Mouse (Mus musculus) hindlimb bud, embryonic 11.5 days (tissue): Measurements from ENCODE around the gene Nup153.

Experiments
- DNase-seq: peaks from one replicate; pipeline ENCODE4 v3.0.0-alpha.2; 2012; ENCODE audit warnings: low read depth, low spot score; ENCODE audit errors: extremely low spot score

The Nup153 gene

DNA sequence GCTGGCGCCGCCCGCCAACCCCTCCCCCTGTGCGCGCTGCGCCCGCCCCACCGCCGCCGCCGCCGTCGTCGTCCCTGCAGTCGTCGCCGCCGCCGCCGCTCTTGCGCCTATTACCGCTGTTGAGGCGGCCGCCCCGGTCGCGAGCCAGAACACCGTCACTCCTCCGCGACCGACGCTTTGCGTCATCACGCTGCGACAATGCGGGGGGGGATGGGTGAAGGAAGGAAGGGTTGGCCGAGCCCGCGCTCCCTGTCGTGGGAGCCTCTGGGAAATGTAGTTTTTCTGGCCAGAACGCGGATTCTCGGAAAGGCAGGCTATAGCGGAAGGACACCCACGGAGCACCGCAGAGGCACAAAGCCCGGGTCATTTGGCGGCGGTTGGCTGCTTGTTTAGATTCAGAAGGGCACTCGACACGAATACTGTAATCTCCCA, at the start of gene Nup153:
TSS of gene Nup153 (minus strand) at position 104 of the 432 bp plus-strand sequence.
- peak; percentile 99 for DNase-seq

DNA sequence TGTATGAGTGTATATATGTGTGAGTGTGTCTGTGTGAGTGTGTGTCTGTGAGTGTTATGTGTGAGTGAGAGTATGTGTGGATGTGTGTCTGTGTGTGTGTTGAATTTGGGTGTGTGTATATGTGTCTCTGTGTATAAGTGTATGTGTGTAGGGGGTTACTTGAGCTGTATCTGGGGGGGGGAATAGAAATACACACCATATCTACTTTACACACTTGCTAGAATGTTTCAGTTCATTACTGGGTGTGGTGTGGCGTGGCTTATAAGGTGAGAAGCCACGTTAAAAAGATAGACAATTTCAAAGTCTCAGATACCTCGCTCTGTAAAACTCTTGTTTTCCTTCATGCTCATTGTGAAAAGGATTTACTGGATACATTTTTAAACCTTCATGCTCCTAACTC, 49.7 kb upstream of the Nup153 start:
- no peak for DNase-seq

DNA sequence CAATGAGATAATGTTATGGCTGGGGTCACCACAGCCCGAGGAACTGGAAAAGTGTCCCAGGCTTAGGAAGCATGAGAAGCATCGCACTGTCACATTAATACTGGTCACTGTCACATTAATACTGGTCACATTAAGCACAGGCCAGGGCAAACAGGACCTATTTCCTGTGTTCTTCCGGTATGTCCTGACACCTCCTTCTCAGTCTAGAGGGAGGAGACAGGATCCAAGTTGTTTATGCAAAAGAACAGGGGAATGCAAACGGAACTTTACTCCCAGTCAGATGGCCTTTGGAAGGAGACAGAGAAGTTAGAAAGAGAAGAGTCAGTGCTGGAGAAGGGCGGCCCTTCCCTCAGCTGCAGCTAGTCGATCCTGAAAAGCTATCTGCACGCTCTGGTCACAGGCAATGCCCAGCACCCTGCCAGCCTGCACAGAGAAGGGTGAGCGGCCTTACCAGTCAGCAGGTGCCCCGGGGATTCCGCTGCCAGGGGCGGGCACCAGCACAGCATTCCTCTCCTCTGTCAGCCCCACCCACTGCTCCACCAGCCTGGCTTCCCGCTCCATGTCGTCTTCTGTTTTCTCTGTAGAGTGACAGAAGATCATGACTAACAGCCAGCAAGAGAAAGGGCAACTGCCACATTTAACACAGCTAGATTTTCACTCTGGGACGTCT, 49.0 kb upstream of the Nup153 start:
- DNase-seq = no peak

DNA sequence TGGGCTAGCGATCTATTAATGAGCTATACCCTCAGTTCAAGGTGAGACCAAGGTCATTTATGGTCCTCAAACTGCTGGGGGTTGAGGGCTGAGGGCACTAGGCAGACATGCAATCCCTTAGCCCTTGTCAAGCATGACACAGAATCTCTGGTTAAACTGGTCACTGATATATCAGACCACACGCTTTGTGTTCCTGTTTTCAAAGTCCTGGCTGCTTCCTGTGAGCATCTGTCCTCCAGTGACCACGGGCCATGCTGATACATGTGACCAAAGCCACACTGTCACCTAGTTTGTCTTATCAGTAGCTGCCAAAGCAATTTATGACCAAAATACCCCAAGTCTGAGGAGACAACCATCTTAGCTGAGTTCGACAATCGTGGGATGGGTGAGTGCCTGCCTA, 47.3 kb upstream of the Nup153 start:
- no peak for DNase-seq

DNA sequence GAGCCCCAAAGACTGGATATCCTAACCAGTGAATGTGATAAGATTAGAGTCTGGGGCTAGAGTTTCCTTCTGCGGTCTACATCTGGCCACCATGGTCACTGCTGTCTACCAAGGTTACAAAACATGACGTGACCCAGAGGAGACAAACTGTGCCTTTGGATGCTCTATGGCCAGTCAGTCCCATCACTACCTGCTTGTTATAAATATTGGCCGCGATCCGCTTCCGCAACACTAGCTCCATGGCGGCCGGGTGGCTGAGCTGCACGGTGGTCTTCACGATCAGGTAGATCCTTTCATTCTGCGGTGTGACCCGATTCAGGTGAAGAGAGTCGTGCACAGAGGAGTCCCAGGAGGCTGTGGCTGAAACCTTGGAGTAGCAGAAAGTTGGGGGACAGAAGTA, 44.8 kb upstream of the Nup153 start:
- DNase-seq = no peak

DNA sequence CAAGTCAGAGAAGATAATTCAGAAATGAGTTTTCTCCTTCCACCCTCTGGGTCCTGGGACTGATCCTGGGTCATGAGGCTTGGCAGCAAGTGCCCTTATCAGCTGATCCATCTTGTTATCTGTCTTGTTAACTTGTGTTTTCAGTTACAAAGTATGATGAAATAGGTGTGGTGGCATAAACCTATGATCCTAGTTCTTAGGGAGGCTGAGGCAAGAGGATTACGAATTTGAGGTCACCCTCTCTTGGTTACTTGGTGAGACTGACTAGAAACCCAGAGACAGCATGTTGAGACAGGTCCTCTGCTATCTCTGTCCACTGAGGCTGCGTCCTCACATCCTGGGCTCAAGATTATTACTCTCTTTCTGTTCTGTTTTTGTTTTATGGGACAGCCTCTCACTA, 37.6 kb upstream of the Nup153 start:
- no peak for DNase-seq

DNA sequence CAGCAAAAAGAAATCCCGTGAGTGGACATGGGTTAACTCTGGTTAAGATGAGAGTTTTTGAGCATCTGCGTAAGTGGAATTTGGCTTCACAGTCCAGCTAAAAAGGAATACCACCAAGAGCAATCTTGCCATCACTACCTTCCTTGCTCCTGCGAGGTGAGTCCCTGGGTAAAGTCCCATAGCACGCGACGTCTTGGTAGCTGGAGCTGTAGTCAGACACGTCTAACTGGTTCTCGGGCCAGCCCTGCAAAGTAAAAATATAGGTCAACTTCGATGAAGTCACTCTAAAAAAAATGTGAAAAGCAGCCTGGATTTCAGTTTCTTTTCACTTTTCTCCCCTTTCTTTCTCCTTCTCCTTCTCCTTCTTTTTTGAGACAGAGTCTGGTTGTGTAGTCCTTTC, 35.5 kb upstream of the Nup153 start:
- DNase-seq = no peak

DNA sequence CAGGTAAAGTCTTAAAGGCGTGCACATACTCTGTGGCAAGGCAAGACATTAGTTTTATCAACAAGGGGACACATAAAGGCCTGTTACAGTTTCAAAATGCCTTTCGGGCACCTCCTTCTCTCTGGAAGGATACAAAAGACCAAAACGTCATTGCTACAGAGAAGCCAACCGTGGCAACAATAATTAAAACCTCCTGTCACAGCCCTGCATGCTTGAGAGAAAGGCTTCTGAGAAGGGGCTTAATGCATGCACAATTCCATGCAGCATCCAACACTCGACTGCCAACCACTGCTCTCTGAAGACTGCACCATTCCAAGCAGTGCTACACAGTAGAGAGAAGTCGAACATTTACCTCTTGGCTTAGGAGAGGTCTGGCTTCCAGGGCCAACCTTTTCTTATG, 33.2 kb upstream of the Nup153 start:
- no peak for DNase-seq

DNA sequence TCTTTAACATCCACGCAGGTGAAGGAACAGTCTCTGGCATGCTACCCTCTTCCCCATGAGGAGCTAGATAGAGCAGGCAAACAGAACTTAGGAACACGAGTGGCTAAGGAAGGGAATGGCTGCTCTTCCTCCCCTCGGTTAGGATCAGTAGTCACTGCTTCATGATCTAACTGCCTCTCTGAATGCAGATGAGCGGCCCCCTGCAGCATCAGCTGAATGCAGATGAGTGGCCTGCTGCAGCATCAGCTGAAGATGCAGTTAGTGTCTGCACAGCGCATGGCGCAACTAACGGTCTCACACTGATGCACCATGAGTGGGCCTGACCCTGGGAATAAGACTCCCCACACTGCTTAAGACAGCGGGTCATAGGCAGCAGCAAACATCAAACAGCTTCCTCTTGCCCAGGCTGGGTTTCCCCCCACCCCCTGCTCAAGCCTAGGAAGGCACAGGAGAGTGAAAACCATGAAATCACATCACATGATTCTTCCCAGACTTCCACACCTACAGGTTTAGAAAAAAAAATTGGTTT, 31.6 kb upstream of the Nup153 start:
- DNase-seq = no peak

DNA sequence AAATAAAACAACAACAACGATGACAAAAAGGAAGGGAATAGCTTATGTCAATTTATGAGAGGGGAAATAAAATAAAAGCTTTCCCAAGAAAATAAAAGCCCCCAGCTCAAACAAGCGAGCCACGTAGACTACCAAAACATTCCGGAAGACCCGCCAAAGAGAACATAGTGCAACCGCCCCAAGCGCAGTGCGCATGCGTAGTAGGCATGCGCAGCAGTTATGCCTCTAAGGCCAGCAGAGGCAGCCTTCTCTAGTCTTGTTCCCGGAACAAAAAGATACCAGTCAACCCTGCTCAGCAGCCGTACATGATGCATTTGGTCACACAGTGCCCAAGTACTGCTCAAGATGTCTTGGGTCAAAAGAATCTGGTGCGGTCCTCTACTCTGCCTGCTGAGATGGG, 30.9 kb upstream of the Nup153 start:
- DNase-seq = no peak

DNA sequence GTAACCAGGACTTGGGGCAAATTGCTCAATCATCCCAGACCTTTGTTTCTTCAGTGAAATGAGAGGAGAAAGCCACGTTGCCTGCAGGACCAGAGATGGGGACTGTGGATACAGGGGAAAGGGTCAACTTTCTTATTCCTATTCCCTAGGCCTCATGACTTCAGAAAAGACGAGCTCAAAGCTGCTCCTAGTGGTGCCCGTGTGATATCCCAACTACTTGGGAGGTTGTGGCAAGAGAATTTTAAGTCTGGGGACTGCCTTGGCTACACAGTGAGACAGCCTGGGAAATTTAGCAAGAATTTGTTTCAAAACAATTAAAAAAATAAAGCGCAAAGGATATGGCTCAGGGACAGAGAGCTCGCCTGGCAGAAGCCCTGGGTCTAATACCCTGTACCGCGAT, 30.2 kb upstream of the Nup153 start:
- DNase-seq = no peak

DNA sequence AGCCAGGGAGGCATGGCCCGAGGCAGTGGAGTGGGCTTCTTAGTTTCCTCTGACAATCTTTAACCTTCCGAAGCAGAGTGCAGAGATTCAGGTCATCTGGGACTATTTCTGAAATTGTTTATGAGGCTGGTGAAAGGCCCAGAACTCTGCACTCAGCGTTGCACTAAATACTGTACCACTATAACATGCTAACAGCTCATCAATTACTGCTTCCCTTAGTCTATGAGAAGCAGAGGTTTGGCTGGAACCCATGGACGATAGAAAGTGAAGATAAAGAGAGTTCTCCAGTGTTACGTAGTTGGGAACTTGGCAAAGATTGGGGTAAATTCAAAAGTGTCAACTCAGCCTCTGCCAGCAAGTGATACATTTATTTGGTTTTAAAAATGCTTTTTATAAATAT, 25.6 kb upstream of the Nup153 start:
- DNase-seq = no peak

DNA sequence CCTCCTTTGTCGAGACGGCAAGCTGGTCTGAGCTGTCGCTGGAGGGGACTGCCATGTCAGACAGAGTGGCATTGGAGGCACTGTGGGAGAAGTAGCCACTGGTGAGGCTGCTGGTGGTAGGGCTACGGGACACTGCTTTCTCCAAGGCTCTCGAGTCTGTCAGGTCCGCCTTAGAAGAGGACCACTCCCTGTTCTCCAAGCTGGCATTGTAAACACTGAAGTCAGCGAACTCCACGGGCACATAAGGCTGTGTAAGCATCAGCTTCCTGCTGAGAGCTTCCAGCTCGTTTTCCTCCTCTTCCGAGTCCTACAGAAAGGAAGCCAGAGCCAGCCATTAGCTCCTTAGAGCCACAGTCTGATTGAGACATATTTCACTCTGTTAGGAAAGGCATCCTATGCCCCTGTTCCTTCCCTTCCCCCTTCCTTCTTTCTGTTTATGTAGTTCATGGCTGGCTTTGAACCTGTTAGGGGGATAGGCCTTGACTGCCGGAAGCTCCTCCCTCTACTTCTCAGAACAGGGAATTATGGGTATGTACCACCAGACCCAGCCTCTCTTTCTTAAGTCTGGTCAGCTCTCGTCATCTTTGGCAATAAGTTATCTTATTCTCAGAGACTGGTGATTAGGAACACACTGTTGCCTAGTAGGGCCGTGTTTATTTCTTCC, 25.0 kb upstream of the Nup153 start:
- no peak for DNase-seq

DNA sequence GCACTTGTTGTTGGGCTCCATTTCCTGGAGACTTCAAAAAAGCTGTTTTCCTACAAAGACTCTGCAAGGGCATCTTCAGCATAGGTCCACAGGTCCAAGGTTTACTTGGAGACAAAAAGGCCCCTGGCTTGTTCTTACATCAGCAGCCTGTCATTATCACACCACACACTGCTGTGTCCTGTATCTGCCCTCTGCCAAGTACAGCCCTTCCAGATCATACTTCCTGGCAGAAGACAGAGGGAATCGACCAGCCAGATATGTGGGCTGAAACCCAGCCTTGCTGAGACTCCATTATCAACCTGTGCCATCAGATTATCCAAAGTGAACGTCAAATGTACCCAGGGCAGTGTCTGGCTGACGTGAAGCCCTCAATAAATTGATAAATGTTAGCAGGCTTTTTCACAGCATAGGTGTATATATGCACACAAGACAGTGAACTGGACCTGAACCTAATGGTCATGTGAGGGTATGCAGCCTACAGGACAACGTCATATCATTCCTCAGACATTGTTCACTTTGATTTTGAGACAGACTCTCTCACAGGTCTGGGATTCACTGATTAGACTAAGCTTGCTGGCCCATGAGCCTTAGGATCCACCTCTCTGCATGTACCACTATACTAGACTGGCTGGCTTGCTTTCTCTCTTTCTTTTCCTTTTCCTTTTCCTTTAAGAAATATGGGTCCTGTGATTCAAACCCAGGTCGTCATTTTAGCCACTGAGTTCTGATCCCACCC, 20.6 kb upstream of the Nup153 start:
- no peak for DNase-seq

DNA sequence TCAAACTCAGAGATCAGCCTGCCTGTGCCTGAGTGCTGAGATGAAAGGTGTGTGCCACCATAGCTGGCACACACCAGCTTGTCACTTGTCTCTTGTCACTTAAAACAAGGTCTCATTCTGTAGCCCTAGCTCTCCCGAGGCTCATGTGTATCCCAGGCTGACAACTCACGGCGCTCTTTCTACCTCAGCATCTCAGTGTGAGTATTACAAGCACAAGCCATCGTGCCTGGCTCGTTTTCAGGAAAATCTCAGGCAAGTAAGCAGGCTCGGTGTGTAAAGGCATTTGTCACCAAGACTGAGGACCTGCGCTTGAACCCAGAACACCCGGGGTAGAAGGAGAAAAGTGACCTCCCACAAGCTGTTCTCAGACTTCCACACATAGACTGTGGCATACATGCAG, 16.1 kb upstream of the Nup153 start:
- DNase-seq = no peak

DNA sequence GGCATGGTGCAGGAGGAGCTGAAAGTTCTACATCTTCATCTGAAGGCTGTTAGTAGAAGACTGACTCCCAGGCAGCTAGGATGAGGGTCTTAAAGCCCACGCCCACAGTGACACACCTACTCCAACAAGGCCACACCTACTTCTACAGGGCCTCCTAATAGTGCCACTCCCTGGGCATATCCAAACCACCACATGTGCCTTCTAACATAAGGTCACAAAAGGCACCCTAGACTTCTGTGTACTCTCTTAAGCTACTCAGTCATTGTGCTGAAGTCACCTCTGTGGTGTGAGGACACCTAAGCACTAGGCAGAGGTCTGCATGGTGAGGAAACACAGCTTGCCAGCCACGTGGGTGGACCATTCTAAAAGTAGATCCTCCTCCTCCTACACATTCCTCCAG, 14.6 kb upstream of the Nup153 start:
- DNase-seq = no peak

DNA sequence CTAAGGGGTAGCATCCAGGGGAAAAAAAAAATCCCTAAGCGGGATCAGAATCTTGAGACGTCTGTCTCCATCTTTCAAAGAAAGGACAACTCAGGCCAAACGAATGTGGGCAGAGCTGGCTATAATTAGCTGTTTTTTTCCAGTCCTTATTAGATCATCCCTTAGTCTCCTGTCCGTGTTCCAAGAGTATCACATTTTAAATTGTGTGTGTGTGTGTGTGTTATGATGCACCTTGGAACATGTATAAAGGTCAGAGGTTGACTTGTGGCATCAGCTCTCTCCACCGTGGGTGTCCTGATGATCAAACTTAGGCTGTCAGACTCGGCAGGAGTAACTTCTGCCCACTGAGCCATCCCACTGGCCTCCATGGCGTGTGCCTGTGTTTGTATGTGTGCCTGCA, 11.7 kb upstream of the Nup153 start:
- no peak for DNase-seq

DNA sequence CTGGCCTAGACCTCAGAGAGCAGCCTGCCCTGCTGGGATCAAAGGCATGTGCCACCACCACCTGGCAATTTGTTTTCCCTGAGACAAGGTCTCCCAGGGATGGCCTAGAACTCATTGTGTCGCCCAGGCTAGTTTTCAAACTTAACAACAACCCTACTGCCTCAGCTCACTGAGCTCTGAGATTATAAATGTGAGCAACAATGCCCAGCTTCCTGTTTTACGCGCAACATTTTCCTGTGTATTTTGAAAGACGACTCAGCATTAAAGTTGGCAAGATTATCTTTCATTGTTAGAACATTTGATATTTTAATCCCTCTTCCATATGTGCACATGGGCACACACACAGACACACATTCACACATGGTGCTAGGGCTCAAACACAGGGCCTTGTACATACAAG, 9.7 kb upstream of the Nup153 start:
- DNase-seq = no peak

DNA sequence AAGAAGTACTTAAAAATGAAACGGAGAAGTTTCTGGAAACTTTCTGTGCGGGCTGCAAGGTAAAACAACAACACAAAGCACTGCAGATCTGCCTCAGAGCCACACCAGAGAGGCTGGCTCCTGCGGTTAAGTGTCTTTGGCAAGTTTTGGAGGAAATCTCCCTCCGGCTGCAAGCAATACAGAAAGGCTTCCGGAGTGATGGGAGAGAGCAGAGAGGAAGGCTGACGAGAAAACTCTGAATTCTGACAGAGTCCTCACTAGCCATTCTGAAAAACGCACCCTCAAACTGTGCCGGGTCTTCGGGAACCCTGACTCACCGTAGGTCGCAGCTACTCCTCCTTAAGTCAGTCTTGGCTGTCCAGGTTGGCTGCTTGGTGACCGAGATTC, 8.7 kb upstream of the Nup153 start:
- DNase-seq = no peak

DNA sequence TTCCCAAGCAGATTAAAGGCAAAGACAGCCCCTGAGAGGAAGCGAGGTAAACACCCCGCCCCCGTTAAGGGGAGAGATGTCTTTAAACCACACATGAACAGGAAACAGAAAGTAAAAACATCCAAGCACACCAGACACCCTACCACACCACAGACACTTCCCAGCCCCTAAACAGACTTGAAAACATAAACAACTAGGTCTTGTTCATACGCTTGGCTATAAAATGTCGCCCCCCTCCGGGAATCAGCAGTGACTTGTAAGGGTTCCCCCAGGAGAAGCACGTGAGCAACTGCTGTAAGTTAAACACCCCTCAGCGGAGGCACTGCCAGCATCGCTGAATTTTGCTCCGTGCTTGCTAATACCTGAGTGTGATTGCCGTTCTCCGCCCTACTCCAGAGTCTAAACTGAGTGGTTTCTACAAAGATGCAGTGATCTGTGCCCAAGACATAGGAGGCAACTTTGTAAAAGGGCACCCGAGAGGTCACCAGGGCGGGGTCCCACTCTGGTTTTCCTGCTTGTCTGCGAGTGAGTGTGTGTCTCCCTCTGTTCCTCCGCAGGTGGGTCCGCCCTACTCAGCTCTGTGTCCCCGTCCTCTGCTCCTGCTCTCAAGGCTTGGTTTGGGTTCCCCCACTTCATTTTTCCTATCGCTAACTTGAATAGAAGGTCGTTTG, 8.2 kb upstream of the Nup153 start:
- DNase-seq = no peak

DNA sequence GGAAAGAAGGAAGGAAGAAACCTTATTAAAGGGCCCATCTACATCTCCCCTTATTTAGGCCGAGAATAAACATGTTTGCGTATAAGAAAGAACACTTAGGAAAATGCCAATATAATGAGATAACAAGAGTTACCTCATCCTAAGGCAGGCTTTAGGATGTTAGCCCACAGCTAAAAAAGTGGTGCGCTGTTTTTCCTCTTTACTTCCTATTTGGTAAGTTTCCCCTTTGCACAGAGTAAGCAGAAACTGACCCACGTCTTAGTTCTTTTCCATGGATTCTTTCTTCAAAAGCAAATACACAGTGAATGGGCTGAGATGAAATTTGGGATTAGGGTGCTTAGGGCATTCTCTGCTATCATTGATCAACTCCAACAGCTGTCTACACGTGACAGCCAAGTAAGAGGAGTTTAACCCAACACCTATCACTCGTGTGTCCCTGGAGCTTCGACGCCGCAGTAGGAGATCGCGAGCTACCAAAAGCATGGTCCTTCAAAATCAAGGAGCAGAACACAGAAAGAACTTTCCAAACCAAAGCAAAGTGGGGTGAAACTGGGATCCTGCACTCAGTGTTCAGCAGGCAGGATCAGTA, 7.6 kb upstream of the Nup153 start:
- no peak for DNase-seq
